Mouse (Mus musculus): ENCODE measurements around the gene Ppt2.

Ppt2 gene

DNA sequence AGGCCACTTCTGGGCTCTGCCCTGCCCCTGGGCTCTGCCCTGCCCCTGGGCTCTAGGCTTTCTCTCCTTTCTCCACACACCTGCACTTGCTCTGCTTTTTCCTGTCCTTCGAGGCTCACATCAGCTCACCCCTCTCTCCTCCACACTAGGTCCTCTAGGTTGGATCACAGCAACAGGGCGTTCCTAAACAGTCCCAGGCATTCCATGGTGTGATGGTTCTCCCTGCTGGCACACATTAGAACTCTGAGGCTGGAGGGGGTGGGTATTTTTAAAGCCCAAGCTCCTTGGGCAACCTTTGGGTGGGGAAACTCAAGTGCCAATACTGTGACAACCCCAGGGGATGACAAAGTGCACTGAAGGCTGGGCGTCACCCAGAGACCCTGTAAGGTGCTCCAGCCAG lies 9.1 kb upstream of the Ppt2 start:
- in situ Hi-C loops (cut with MboI): no loop called here

DNA sequence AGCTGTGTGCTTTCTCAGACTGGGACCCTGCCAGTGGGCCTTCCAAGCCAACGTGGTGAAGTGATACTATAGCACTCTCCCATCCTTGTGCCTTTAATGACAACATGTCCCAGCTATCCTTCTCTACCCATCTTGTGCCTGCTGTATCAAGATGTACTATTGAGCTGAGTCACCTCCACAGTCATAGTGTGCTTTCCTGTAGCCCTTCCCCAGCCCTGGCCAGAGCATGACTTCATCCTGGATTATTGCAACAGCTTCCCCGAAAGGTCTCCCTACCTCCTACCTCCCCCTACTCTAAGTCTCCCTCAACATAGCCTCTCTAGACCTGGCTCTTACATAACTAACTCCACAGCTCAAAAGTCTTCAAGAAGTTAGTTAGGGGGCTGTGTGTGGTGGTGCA lies 7.4 kb upstream of the Ppt2 start:
- in situ Hi-C loops (cut with MboI): no loop called here

DNA sequence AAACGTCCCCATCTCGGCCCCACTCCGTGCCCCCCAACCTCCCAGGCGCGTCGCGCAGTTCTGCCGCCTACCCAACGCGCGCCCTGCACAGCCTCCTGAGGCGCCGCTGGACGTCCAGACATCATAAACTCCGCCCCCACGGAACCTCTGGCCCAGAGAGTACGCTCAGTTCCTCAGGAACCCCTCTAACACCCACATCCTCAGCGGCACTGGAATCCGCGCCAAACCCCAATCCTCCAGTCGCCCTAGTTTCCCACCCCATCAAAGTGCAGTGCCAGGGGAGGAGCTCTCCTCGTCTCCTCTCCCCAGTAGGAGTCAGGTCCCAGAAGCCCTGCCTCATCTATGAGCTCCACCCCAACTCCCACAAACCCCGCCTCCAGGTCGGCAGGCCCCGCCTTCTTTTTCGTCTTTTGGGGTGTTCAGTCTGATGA lies 4.0 kb upstream of the Ppt2 start:
- in situ Hi-C loops (cut with MboI): no loop called here

DNA sequence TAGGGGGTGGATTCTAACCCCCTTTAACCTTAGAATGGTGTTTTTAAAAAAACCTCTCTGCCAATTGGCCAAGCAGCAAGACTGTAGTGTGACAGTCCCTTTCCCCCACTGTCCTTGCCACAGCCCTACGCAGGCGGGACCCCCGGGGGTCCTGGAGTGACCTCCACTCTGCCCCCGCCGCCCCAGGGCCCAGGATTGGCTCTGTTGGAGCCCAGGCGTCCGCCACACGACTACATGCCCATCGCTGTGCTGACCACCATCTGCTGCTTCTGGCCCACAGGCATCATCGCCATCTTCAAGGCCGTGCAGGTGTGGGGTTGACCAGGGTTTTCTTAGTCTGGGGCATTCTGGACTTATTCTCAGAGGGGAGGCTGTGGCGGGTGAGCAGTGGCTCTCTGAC lies 3.3 kb upstream of the Ppt2 start:
- in situ Hi-C loops (cut with MboI): no loop called here

DNA sequence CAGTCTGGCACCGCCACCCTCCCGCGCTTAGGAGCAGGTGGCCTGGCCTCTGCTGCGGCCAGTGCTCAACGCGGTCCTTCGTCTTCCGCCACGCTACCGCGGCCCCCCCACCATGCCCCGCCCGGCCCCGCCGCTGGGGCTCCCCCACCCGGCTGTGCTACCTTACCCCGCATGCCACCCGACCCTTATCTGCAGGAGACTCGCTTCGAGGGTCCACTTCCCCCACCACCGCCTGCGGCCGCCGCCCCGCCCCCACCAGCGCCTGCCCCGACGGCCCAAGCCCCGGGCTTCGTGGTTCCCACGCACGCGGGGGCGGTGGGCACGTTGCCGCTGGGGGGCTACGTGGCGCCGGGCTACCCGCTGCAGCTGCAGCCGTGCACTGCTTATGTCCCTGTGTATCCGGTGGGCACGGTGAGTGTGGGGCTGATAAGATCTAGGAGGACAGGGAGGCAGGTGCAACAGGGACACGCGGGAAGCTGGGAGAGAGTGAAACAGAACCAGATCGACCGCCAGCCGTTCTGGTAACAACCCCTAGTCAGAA lies 2.5 kb upstream of the Ppt2 start:
- in situ Hi-C loops (cut with MboI): no loop called here

DNA sequence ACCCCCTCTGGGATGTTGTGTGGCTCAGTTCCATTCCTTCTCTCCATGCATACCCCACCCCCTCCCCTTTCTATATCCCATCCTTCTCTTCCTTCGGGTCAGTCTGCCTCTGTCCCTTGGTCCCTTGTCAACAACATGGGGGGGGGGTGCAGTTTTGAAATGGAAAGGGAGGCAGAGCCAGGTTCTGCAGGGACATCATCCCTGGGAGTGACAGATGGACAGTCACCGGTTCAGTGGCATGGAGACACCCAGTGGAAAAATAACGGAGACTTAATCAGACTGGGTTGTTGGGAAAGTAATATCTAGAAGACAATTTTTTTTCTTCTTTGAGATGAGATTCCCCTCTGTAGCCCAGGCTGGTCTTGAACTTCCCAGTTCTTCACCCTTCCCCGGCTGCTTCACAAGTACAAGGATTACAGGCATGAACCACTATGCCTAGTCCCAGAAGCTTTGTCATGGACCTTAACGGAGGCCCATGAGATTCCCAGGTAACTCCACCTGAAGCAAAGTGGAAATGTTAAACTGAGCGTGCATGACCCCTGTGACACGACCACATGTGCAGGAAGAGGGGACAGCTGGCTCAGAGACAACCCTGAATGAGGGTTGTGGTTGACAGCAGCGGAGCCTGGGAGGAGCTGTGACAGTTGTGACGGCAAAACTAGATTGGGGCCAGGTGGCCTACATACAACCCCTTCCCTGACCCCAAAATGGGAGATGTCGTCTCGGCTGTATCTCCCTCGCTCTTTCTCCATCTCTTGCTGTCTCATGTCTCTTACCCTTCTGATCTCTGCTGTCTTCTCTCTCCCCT lies 1.7 kb upstream of the Ppt2 start:
- in situ Hi-C loops (cut with MboI): no loop called here

DNA sequence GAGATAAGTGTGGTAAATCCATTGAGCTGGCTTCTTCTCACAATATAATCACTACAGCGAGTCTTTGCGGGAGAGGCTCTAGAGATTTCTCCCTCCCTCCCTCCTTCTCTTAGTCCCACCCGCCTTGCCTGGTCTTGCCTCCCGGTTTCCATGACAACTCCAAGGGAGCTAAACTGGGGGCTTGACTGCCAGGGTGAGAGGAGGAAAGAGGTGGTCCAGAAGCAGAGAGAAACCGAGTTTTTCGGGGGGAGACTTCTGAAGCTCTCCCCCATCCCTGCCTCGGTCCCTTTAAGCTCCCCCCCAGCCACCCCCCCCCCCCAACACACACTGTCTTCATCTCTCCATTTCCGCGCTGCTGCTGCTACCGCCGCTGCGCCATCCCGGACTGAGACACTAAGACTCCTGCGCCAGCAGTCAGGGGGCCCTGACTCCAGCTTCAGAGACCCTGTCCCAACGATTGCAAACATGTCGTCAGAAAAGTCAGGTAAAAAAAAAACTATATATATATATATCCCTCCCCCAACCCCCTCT lies 976 bp upstream of the Ppt2 start, which contains the start of gene Prrt1:
Gene Prrt1, plus strand, starts transcription at position 313 of the 531 bp plus-strand sequence.
- in situ Hi-C loops (cut with MboI): no loop called here

DNA sequence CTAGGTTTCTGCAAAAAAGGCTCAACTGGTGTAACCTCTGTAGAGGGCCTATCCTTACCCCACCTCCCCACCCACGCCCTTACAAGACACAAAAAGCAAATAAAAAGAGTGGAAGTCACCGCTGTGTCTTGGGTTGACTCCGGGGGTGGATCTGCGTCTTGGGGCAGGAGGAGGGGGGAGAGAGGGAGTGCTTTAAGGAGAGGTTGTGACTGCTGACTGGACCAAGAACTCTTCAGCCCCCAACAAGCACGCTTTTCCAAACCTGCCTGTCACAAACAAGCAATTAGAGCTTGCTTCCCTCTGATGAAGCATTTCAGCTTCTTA lies 296 bp upstream of the Ppt2 start:
- in situ Hi-C loops (cut with MboI): no loop called here

DNA sequence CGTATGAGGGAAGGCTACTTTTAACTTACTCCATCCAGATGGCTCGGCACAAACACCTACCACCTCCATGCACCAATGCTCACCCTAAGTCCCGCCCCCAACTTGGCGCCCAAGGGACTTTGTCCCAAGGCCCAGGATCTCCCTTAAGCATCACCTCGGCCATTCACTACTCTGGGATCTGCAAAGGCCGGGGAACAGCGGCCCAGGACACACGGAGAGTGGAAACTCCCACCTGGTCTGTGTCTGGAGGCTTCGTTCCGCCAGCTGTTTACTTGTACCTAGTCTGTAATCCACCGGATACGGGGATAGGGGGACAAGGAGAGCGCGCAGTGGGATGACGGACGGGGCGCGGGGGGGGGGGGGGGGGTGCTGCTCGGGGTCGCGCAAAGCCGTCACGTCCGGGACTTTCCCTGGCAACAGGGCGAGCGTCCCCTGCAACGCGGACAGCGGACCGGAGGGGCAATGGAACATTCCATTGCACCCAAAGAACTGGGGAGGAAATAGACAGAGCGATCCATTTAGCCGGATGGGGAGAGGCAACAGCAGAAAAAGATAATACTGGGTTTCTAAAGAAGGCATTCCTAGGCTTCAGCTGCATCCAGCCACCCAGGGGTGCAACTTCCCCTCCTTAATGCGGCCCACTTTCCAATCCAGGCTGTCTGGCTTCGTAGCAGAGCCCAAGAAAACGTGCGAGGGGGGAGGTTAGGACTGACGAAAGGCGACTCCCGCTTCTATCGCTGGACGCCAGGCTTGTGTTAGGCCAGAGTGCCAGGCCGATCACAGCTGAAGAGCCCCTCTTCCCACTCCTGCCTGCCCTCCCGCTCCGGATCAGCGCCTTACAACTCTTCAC lies 992 bp downstream of the Ppt2 start:
- in situ Hi-C loops (cut with MboI): no loop called here

DNA sequence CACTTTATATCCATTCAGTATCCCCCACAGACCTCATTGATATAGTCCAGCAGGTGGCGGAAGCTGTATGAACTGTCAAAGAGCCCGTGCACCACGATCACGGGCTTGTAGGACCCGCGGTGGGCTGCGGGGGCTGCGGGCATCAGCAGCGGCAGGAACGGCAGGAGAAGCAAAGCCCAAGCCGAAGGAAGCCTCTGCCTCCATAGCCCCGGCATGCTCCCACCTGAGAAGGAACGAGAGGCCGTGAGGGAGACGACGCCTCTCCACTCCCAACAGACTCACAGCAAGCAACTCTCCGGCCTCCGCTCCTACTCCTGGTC lies 1.6 kb downstream of the Ppt2 start:
- in situ Hi-C loops (cut with MboI): no loop called here

DNA sequence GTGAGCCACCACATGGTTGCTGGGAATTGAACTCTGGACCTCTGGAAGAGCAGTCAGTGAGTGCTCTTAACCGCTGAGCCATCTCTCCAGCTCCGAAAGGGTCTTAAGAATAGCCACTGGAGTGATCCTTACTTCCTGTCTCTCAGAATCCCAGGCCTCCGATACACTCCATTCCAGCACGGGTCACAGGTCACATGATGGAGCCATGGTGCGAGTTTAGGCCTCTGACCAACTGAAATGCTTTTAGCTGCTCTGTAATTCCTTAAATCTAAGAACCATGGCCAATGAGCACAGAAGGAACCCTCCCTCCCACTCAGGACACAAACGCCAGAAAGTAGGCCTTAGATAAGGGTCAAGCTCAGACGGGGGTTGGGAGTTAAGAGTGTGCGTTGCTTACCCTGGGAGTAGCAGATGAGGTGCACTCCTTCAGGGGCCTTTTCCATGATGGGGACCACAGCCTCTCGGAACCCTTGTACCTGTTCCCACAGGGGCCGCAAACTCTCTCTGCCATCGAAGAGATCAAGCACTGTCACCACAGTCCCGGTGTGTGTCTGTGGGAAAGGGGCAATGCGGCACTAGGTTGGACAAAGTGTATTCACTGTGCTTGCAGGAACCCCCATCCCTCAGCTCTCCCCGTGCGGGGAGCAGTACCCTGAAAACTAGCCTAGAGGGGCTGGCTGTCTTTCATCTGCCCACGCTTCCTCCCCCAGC lies 2.1 kb downstream of the Ppt2 start:
- in situ Hi-C loops (cut with MboI): no loop called here

DNA sequence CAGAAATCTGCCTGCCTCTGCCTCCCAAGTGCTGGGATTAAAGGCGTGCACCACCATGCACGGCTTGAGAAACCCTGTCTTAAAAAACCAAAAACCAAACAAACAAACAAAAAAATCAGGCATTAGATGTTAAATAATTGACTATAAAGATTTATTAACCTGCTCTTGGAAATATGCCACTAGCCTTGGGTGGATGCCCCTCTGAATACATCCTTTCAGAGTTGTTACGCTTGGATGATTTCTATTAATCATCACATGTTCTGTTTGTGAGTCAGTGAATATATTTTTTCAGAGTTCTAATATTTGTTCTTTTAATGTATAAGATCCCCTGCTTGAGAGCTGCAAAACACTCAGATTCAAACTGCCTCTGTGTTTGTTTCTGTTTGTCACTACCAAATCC lies 3.3 kb downstream of the Ppt2 start:
- in situ Hi-C loops (cut with MboI): no loop called here

DNA sequence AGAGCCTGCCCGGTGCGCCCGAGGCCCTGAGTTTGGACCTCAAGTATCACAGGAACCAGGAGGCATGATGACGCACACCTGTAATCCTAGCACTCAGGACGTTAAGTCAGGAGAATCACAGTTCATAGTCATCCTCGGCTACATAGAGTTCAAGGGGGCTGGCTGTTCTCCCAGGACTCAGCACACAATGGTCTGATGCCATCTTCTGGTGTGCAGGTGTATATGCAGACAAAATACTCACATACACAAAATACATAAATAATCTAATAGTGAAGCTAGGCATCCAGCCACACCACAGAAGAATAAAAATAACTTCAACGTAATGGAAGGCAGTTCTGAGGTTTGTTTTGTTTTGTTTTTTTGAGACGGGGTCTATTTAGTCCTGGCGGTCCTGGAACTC lies 5.1 kb downstream of the Ppt2 start:
- in situ Hi-C loops (cut with MboI): no loop called here

DNA sequence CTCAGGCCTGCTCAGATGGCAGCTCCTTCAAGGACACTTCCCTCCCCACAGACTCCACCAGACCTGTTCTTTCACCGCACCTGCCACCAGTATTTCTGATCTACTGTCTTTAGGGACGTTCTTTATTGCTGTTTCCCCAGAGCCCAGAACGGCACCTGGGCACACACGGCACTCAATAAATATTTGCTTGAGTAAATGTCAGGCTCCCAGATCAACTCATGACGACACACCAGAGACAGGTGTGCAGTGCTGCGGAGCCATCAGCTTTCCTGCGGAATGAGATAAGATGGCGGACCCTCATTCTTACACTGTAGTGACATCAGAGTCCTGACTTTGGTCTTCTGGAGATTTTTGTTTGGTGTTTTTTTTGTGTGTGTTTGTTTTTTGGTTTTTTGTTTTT lies 7.3 kb downstream of the Ppt2 start:
- in situ Hi-C loops (cut with MboI): no loop called here

DNA sequence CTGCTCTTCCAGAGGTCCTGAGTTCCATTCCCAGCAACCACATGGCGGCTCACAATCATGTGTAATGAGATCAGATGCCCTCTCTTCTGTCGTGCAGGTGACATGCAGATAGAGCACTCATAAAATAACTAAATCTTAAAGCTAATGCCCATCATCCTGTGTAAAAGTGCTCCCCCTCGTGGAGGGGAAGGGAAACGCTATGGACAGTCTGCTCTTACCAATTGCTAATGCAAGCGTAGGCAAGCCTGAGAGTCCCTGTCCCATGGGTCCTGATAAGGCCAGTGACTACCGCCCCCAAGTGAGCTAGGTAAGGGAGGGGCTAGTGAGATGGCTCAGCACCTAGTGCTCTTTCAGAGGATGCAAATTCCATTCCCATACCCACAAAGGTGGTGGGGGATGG lies 9.3 kb downstream of the Ppt2 start:
- in situ Hi-C loops (cut with MboI): loop anchor here (5.0 kb wide), 1 partner anchor 52 kb away; no protein-coding TSS in a partner anchor

DNA sequence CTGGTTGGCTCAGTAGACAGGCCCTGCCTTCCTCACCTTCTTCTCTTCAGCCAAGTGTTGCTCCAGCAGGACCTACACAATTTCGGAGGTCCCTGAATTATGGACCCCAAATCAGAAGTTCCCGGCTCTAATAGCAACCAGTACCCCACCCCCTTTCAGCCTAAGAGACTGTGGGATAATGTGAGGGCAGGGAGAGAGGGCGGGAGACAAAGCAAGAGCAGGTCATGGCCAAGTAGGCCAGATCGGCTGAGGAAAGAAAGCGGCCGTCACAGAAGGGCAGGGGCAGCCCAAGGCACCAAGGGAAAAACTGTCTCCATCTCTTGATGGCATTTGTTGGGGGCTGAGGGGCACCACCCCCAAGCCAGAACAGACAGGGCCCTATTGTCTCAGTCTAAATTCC lies 12.4 kb downstream of the Ppt2 start, which contains the start of gene Egfl8:
Gene Egfl8, minus strand, starts transcription at position 101 of the 400 bp plus-strand sequence.
- in situ Hi-C loops (cut with MboI): loop anchor here (5.0 kb wide), 1 partner anchor 49 kb away; no protein-coding TSS in a partner anchor

DNA sequence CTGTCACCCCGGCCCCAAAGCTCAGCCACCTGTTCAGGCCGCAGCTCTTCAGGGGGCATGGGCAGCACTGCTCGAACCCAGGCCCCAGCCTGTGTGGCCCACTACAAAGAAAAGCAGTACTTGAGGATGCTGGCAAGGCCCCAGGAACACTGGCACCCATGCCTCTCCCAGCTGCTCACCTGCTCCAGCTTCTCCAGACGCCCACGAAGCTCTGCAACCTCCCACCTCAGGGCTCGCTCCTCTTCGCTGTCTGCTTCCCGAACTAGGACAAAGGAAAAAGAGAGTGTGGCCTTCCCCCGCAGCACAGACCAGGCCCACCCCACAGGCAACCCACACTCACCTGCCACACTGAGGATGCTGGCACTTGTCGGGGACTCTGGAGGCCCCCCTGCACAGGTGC lies 14.5 kb downstream of the Ppt2 start:
- in situ Hi-C loops (cut with MboI): no loop called here

DNA sequence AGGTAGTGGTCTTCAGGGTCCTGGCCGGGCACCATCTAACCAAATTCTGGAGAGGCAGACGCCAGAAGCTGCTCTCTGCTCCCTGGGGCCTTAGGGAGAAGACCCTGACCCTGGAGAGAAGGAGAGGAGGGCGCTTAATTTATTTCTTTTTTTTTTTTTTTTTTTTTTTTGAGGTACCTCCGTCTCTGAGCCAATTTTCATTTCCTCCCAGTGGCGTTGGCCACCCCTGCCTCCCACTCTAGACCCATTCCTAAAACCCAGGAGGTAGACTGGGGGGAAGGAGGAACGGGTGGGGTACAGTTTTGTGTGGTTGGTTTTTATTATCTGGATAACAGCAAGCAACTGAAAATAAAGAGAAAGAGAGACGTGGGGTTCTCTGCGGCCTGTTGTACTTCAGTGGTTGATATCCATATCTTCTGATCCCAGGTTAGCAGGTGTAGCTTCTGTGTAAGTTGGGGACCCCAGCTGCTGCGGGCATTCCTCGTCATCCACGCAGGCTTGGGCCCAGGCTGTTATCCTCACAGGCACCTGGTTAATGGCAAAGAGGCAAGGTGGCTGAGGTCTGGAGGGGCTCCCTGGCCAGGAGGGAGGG lies 15.2 kb downstream of the Ppt2 start:
- in situ Hi-C loops (cut with MboI): no loop called here

DNA sequence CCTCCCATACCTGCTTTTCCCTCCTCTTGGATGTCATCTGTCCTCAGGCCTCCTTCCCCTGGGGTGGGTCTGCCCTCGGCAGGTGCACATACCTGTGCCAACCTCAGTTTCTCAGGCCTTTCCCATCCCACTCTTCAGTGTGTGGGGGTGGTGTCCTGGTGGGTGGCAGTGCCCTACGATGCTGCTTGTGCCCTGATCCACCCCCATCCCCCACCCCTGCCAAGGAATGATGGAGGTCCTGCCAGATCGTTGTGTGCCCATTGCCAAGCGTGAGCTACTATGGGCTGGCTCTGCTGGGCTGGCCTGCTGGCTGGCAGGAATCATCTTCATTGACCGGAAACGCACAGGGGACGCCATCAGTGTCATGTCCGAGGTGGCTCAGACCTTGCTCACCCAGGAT lies 17.3 kb downstream of the Ppt2 start:
- in situ Hi-C loops (cut with MboI): no loop called here

DNA sequence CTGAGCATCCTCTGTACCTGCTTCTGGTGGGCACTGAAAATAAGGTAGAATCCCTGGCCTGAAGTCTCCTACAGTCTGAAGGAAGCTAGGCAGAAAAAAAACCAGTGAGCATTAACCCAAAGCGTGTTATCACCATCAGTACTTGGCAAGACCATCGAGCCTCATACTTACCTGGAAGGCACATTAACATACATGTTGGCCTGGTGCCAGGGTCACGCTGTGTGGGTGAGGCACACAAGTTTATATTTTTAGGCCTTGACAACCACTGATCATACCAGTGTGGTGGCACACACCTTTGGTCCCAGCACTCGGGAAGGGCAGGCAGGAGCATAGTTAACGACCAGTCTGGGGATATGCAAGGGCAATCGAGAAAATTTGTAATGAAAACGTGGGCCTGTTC lies 20.3 kb downstream of the Ppt2 start:
- in situ Hi-C loops (cut with MboI): no loop called here

DNA sequence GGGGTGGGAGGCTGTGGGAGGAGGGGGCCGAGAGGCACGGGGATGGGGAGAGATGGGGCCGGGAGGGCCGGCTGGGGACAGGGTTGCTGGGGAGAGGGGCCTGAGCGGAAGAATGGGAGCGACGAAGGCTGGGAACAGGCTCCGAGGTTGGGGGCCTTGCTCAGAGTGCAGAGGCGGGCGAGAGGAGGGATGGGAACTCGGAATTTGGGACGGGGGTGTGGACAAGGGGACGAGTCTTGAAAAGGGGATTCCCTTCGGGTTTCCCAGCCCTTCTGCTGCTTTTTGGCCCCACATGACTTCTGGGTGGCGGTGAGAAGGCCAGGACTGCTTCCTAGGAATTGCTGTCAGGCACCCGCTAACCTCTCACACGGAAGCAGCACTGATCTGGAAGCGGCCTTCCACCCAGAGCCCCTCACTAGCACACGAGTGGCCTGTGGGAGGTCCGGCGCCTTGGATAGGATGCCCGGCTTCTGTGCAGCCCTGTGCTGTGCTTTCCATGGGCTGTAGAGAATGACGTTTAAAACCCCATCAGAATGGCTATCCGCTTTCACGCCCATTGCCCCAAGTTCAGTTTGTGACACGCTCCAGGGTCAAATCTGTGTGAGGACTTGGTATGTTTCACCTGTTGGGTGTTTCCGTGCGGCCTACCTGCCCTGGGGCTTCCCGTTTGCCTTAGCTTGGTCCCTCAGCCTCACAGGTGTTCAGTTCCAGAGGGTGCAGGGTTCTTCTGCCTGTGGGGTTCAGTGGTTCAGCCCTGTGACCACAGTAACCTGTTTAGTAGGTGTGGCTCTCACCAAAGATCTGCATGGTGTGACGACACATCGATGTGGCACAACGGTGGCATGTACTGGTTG lies 21.9 kb downstream of the Ppt2 start:
- in situ Hi-C loops (cut with MboI): no loop called here

All from mature B cell (primary cell).